Mouse (Mus musculus) midbrain, embryonic 14.5 days (tissue): ENCODE data around the gene Ago1. TPM values are rescaled to one million over a fixed set of nuclear protein-coding genes. Genes with fewer than 3 reads are reported as not detected.

Source experiments
- ATAC-seq: fragments of 200-750 bp; cut with Nextera tagmentation; 2 replicates; pipeline ENCODE4 v1.8.0; 2017; ENCODE audit warnings: moderate number of reproducible peaks, moderate library complexity; ENCODE audit not compliant: low FRiP score, low TSS enrichment
- DNase-seq: peaks from one replicate; pipeline ENCODE4 v3.0.0-alpha.2; 2015
- H3K27ac ChIP-seq: fragments of 300-500 bp; sonication (generic); replicated peaks from 2 replicates; pipeline ENCODE4 v1.5.1; 2014; ENCODE audit warnings: mild to moderate bottlenecking, low read depth, low read length, moderate library complexity
- H3K27me3 ChIP-seq: fragments of 300-500 bp; sonication (generic); 2 replicates; pipeline ENCODE4 v1.6.1; 2014; ENCODE audit warnings: low read length, control low read depth, mixed read lengths; ENCODE audit not compliant: control insufficient read depth, insufficient read depth
- H3K36me3 ChIP-seq: fragments of 300-500 bp; sonication (generic); 2 replicates; pipeline ENCODE4 v1.6.1; 2014; ENCODE audit warnings: low read length, control low read depth; ENCODE audit not compliant: control insufficient read depth, insufficient read depth
- H3K4me1 ChIP-seq: fragments of 300-500 bp; sonication (generic); 2 replicates; pipeline ENCODE4 v1.6.1; 2014; ENCODE audit warnings: mild to moderate bottlenecking, antibody characterized with exemption, low read length, control low read depth; ENCODE audit not compliant: control insufficient read depth, insufficient read depth
- H3K4me2 ChIP-seq: fragments of 300-500 bp; sonication (generic); 2 replicates; pipeline ENCODE4 v1.6.1; 2014; ENCODE audit warnings: mild to moderate bottlenecking, low read length, moderate library complexity
- H3K4me3 ChIP-seq: fragments of 300-500 bp; sonication (generic); replicated peaks from 2 replicates; pipeline ENCODE4 v1.5.1; 2014; ENCODE audit warnings: low read depth, low read length
- H3K9ac ChIP-seq: fragments of 300-500 bp; sonication (generic); replicated peaks from 2 replicates; pipeline ENCODE4 v1.6.1; 2014; ENCODE audit warnings: mild to moderate bottlenecking, low read length, moderate library complexity
- H3K9me3 ChIP-seq: fragments of 300-500 bp; sonication (generic); 2 replicates; pipeline ENCODE4 v1.6.1; 2016; ENCODE audit warnings: low read length, control low read depth, mixed read lengths; ENCODE audit not compliant: control insufficient read depth
- WGBS: fragments of 180-500 bp; shearing (Covaris S2); extraction: QIAGEN DNeasy Blood & Tissue Kit; methylation state at CpG from one replicate; pipeline ENCODE4 v1.1.7; 2014; 5-methylcytosine and 5-hydroxymethylcytosine counted together
- polyA plus RNA-seq: library from polyadenylated mRNA; unstranded; fragments of >200 nt; fragmentation: Nextera tagmentation; extraction: Ambion mirVana; gene quantifications from 2 replicates; pipeline ENCODE4 v1.2.1, GENCODE M21; 2014

Ago1 gene
- polyA plus RNA-seq, 1 experiment from 2014 or later: 22.4 TPM

- peaks cover 48% of the 10 kb centered on the region for H3K4me1 ChIP-seq
- DNase-seq (peak; percentile 88), ATAC-seq (peak; percentile 69)
- H3K27ac ChIP-seq: peak overlapping the region; percentile 98
- no peaks in the 10 kb centered on the region for H3K9me3 ChIP-seq
- WGBS: 0% methylated on average over 8 of the region's 8 CpGs
- peaks cover 2% of the 10 kb centered on the region; the same call in 1 of the 2 replicates for H3K36me3 ChIP-seq
- H3K27me3 ChIP-seq: no peaks in the 10 kb centered on the region
- H3K9ac ChIP-seq: peak overlapping the region; percentile 52
- peak overlapping the region; percentile 60 for H3K4me2 ChIP-seq
- peak overlapping the region; percentile 94 for H3K4me3 ChIP-seq
Observed at GRCm38 (mm10) chr4:126465843-126466242, 2.5 kb downstream of the Ago1 start.

- peaks cover 48% of the 10 kb centered on the region for H3K4me1 ChIP-seq
- peak overlapping the region; percentile 52; the same call in 1 of the 2 replicates for H3K9ac ChIP-seq
- peak overlapping the region; percentile 94 for H3K4me3 ChIP-seq
- H3K27me3 ChIP-seq: no peaks in the 10 kb centered on the region
- no peak for ATAC-seq
- WGBS: 2% methylated on average over 2 of the region's 2 CpGs
- peaks cover 12% of the 10 kb centered on the region for H3K36me3 ChIP-seq
- H3K9me3 ChIP-seq: no peaks in the 10 kb centered on the region
- peak overlapping the region; percentile 60 for H3K4me2 ChIP-seq
- peak; percentile 19 for DNase-seq
- H3K27ac ChIP-seq: peak overlapping the region; percentile 98
Observed at GRCm38 (mm10) chr4:126464892-126465235, 3.5 kb downstream of the Ago1 start.

DNA sequence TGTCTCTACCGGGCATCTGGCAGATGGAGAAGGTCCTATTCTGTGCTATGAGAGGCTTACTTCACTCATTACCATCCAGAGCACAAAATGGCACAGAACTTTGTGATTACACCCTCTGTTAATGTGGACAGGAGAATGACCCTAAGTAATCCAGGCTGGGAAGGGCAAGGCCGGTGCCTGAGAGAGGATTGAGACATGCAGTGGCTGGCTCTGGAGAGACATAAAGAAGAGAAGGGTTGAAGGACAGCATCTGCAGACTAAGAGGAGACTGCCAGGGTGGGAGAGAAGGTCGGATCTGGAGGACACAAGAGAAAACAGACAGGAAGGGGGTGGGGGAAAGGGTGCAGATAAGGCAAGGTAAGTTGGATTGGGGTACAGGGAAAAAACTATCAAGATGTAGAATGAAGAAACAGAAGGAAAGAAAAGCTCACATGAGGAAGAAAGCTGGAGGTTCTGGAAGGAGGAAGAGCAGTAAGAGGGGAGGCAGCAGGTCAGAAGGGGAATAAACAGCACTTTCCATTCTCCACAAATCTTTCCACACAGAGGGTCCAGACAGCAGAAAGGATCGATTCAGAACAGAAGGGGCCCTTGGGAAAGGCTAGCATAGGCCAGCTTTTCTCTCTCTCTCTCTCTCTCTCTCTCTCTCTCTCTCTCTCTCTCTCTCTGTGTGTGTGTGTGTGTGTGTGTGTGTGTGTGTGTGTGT is 4.0 kb downstream of the Ago1 start:
- H3K27me3 ChIP-seq: no peaks in the 10 kb centered on the region
- peak overlapping the region; percentile 60 for H3K4me2 ChIP-seq
- H3K4me3 ChIP-seq: peak overlapping the region; percentile 94; the same call in 1 of the 2 replicates
- DNase-seq (peak; percentile 44), ATAC-seq (no peak)
- 5% methylated on average over 4 of the region's 4 CpGs for WGBS
- H3K27ac ChIP-seq: peak overlapping the region; percentile 98
- peaks cover 17% of the 10 kb centered on the region for H3K36me3 ChIP-seq
- peaks cover 48% of the 10 kb centered on the region for H3K4me1 ChIP-seq
- H3K9me3 ChIP-seq: no peaks in the 10 kb centered on the region
- peak overlapping the region; percentile 52 for H3K9ac ChIP-seq

GRCm38 (mm10) chr4:126455441-126455840 is 12.9 kb downstream of the Ago1 start:
- H3K27ac ChIP-seq: no peak overlapping the region
- no peaks in the 10 kb centered on the region for H3K4me1 ChIP-seq
- ATAC-seq (no peak), DNase-seq (no peak)
- no peaks in the 10 kb centered on the region for H3K27me3 ChIP-seq
- H3K9ac ChIP-seq: no peak overlapping the region
- H3K4me2 ChIP-seq: no peak overlapping the region
- H3K4me3 ChIP-seq: no peak overlapping the region
- H3K36me3 ChIP-seq: peaks cover 97% of the 10 kb centered on the region
- 90% methylated on average over 7 of the region's 7 CpGs for WGBS
- no peaks in the 10 kb centered on the region for H3K9me3 ChIP-seq

DNA sequence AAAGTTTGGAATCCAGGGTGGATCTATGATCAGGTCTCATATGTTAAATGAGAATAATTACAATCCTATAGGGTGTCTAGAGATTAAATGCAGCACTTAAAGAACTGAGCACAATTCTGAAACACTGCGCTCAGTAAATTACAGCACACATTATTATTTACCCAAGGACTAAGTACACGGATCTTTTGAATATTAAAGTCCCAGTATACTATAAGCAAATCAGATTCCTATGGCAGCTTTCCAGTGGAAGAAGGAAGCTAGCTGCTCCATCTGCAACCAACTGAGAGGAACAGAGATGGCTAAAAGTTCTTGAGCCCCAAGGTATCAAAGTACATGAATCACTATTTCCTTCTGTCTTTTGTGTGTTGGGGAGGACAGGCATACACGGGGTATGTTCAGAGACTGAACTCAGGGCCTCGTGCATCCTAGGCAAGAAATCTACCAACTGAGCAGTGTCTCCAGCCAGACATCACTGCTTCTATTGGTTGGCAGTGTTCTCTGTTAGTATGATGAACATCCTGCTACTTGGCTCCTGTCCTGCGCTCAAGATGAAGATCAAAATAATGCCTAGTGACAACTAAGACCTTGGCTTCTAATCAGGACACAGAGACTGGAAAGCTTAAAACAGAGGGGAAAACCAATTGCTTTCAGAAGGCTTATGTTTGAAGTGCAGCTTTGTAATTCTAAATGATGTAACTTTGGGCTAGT is 13.7 kb downstream of the Ago1 start:
- Histone ChIP-seq H3K4me3 (no peak overlapping the region), H3K9ac (no peak overlapping the region), H3K27ac (no peak overlapping the region), H3K4me2 (no peak overlapping the region), H3K27me3 (no peaks in the 10 kb centered on the region), H3K36me3 (peaks cover 96% of the 10 kb centered on the region), H3K4me1 (no peaks in the 10 kb centered on the region), H3K9me3 (no peaks in the 10 kb centered on the region)
- WGBS: 93% methylated on average over 5 of the region's 5 CpGs
- no peak for ATAC-seq
- no peak for DNase-seq

- no peak for DNase-seq
- Histone ChIP-seq H3K4me1 (no peaks in the 10 kb centered on the region), H3K9me3 (no peaks in the 10 kb centered on the region), H3K4me3 (no peak overlapping the region), H3K4me2 (no peak overlapping the region), H3K9ac (no peak overlapping the region), H3K27me3 (no peaks in the 10 kb centered on the region), H3K27ac (no peak overlapping the region), H3K36me3 (peaks cover 90% of the 10 kb centered on the region)
- ATAC-seq: no peak
- 94% methylated on average over 1 of the region's 1 CpGs for WGBS
Observed at GRCm38 (mm10) chr4:126450268-126450667, 18.1 kb downstream of the Ago1 start.

DNA sequence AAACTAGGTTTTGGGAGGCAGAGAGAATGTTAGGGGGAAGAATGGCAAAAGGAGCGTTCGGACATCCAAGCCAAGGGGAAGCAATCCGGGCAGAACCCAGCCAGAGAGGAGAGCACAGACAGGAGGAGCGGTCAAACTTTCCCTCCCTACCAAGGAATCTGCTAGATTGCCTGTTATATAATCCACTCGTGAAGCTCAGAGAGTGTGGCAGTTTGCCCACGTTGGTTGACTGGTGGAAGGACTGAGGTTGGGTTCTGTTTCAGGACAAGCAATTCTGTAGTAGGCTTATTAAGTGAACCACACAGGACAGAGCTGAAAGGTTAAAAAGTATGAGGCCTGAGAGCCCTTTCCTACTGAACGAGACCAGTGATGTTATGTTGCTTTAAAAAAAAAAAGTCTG is 21.3 kb downstream of the Ago1 start:
- Histone ChIP-seq H3K9me3 (no peaks in the 10 kb centered on the region), H3K4me2 (no peak overlapping the region), H3K36me3 (peaks cover 84% of the 10 kb centered on the region), H3K4me1 (no peaks in the 10 kb centered on the region), H3K27ac (no peak overlapping the region), H3K27me3 (no peaks in the 10 kb centered on the region), H3K9ac (no peak overlapping the region), H3K4me3 (no peak overlapping the region)
- DNase-seq (no peak), ATAC-seq (no peak)
- 93% methylated on average over 7 of the region's 7 CpGs for WGBS

DNA sequence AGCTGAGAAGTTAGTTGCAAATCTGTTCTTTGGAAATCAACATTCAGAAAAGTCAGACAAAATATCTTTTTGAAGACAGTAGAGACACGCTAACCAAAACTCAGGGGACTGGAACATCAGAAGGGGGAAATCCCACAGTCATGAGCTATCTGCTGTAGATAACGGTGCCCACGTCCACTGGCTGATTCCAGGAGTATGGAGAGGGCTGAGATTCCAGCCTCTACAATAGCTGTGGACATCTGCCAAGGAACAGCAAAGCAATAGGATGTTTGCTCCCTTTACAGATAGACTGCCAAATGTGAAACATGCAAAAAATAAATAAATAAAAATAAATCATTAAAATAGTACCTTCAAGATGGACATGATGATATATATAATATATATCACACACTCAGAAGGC is 23.9 kb downstream of the Ago1 start:
- H3K4me2 ChIP-seq: no peak overlapping the region
- H3K4me3 ChIP-seq: no peak overlapping the region
- 89% methylated on average over 3 of the region's 3 CpGs for WGBS
- DNase-seq (no peak), ATAC-seq (no peak)
- H3K27me3 ChIP-seq: no peaks in the 10 kb centered on the region
- no peak overlapping the region for H3K27ac ChIP-seq
- no peaks in the 10 kb centered on the region for H3K9me3 ChIP-seq
- H3K9ac ChIP-seq: no peak overlapping the region
- no peaks in the 10 kb centered on the region for H3K4me1 ChIP-seq
- H3K36me3 ChIP-seq: peaks cover 89% of the 10 kb centered on the region

DNA sequence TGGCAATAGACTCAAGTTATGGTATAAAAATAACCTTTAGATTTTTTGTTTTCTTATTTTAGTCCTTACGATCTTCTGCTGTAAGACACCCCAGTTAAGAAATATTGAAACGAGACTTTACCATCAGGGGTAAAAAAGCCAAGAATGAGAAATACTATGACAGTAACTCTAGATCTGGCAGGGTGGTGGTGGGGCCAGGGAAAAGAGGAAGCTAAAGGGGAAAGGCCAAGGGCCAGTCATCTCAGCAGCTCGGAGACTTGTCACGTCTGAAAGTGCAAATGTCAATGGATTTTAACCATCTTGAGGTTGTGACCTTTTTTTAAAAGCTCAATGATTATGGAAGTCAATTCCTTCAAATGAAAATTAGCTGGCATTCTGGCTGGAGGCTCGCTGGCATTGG is 30.1 kb downstream of the Ago1 start:
- Histone ChIP-seq H3K9ac (no peak overlapping the region), H3K27ac (no peak overlapping the region), H3K4me3 (no peak overlapping the region), H3K4me1 (no peaks in the 10 kb centered on the region), H3K27me3 (no peaks in the 10 kb centered on the region), H3K4me2 (no peak overlapping the region), H3K9me3 (no peaks in the 10 kb centered on the region), H3K36me3 (peaks cover 86% of the 10 kb centered on the region)
- WGBS: 88% methylated on average over 5 of the region's 5 CpGs
- no peak for DNase-seq
- ATAC-seq: no peak
